Comparison of ENCODE assay signal across 11 mouse cellular contexts in the genomic region with DNA sequence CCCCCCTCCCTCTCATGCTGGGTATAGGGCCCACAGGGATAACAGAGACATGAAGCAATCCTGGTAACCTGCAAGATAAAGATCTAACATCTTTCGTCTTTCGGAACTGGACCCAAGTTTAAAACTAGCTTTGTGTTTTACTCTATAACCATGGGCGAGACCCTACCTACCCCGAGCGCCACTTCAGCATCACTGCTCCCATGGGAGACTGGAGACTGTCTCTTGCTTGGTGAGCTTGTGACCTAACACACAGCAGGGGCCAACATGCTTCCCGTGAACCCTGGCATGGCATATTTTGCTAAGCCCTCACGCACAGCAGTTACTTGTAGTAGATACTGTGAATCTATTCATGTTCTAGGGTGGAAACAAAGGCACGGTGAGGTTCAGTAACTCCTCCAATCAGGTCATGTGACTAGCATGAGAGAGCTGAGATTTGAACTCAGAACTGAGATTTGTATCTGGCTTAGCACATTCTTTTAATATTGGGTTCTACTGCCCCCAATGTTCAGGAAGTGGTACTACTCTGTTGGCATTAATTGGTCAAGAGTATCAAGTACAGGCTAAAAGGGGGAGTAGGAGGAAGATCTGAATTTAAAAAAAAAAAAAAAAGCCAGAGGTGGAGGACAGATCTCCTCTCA. TPM values are rescaled to one million over a fixed set of nuclear protein-coding genes. Genes with fewer than 3 reads are reported as not detected.
DNase-seq lines count a peak whose midpoint lies in the region; ATAC-seq and TF ChIP-seq lines count a peak whose summit lies in the region.
"Had no signal": no experiment of that assay in that cellular context is flagged by ENCODE, and none has a peak within 500 bp of the region (broad histone marks: within the 10 kb centered on the region; RNA-seq: fewer than 3 reads in every experiment).

No protein-coding gene starts in this region.

- no peaks in the 10 kb centered on the region for H3K79me2 ChIP-seq in heart, adult 2 months (replicated peaks; ENCODE audit: control insufficient read depth, insufficient read depth, low read length)

- DNase-seq in heart, adult 2 months = no peak
- DNase-seq in heart, postnatal 36 days = no peak
- no peak for DNase-seq in neural tube, embryonic 10.5 days (ENCODE audit: extremely low spot score, low spot score)
- no peak for DNase-seq in adrenal gland, adult 8-10 months
- no peak for DNase-seq in urinary bladder, adult 2 months (ENCODE audit: low spot score)
- DNase-seq: lung, postnatal 10 days; thymus, postnatal 36 days had no signal

- no peak for TF ChIP-seq POLR2A in heart, adult 2 months (IDR thresholded peaks at IDR 0.05; ENCODE audit: insufficient read depth, low read depth, low read length)

- TF ChIP-seq EP300 in heart, adult 2 months (IDR thresholded peaks at IDR 0.05; ENCODE audit: insufficient read depth, low read depth, low read length) = no peak

- WGBS in heart, adult 2 months = 91% methylated on average over 8 of the region's 8 CpGs
- 92% methylated on average over 8 of the region's 8 CpGs for WGBS in neural tube, embryonic 12.5 days
- 93% methylated on average over 8 of the region's 8 CpGs for WGBS in limb, embryonic 12.5 days

- H3K9ac ChIP-seq in heart, adult 2 months (ENCODE audit: low read depth, low read length) = no peak overlapping the region
- no peak overlapping the region for H3K9ac ChIP-seq in neural tube, embryonic 12.5 days
- peak overlapping the region; percentile 77; the same call in 1 of the 2 replicates for H3K9ac ChIP-seq in limb, embryonic 12.5 days (replicated peaks)

- intact Hi-C loops in heart, adult 2 months (cut with DNase I) = no loop called here
- intact Hi-C loops in heart, postnatal 36 days (cut with DNase I) = no loop called here

- no peak for ATAC-seq in neural tube, embryonic 12.5 days (ENCODE audit: low FRiP score, low read depth)
- no peak for ATAC-seq in limb, embryonic 12.5 days (ENCODE audit: insufficient number of reproducible peaks, insufficient read depth, low FRiP score, low TSS enrichment, low read depth)
- ATAC-seq in erythroblast, adult 5-6 weeks (replicated peaks; ENCODE audit: low FRiP score, poor library complexity, severe bottlenecking) = no peak

- peak overlapping the region; percentile 62 for H3K4me2 ChIP-seq in neural tube, embryonic 12.5 days (replicated peaks)
- peak overlapping the region; percentile 84 for H3K4me2 ChIP-seq in limb, embryonic 12.5 days

- no peaks in the 10 kb centered on the region for H3K36me3 ChIP-seq in heart, adult 2 months (ENCODE audit: control insufficient read depth, insufficient read depth, low read length)
- no peaks in the 10 kb centered on the region for H3K36me3 ChIP-seq in neural tube, embryonic 12.5 days
- 0 out of 2 replicates have a peak, but pooled peaks cover under 1% of the 10 kb centered on the region for H3K36me3 ChIP-seq in limb, embryonic 12.5 days
- H3K36me3 ChIP-seq: heart, embryonic 10.5 days had no signal

- no peak overlapping the region for H3K27ac ChIP-seq in heart, adult 2 months
- H3K27ac ChIP-seq in neural tube, embryonic 12.5 days = no peak overlapping the region
- H3K27ac ChIP-seq in limb, embryonic 12.5 days = no peak overlapping the region

- H3K4me1 ChIP-seq in heart, adult 2 months (ENCODE audit: control insufficient read depth, insufficient read depth, low read length) = peaks cover 1% of the 10 kb centered on the region; the same call in 1 of the 2 replicates
- H3K4me1 ChIP-seq in neural tube, embryonic 12.5 days = peaks cover 17% of the 10 kb centered on the region
- H3K4me1 ChIP-seq in limb, embryonic 12.5 days (replicated peaks) = peaks cover 44% of the 10 kb centered on the region

- no peak overlapping the region for H3K4me3 ChIP-seq in heart, adult 2 months
- no peak overlapping the region for H3K4me3 ChIP-seq in neural tube, embryonic 12.5 days
- H3K4me3 ChIP-seq in limb, embryonic 12.5 days (replicated peaks) = peak overlapping the region; percentile 68

- TF ChIP-seq CTCF in heart, adult 2 months (IDR thresholded peaks at IDR 0.05) = peak; percentile 34

- no peaks in the 10 kb centered on the region for H3K9me3 ChIP-seq in neural tube, embryonic 12.5 days
- H3K9me3 ChIP-seq in limb, embryonic 12.5 days = no peaks in the 10 kb centered on the region
- H3K9me3 ChIP-seq: heart, embryonic 10.5 days had no signal

- H3K27me3 ChIP-seq in heart, adult 2 months (ENCODE audit: control insufficient read depth, insufficient read depth, low read length) = no peaks in the 10 kb centered on the region; the same call in 1 of the 2 replicates
- peaks cover 3% of the 10 kb centered on the region for H3K27me3 ChIP-seq in neural tube, embryonic 12.5 days (replicated peaks)
- H3K27me3 ChIP-seq in limb, embryonic 12.5 days = no peaks in the 10 kb centered on the region; the same call in 1 of the 2 replicates

RNA-seq across cellular contexts. Expression of a gene that starts 1.9 kb away (rescaled TPM):
- 1 to 10 TPM; 1.2 to 1.3 TPM for total RNA-seq in heart, adult 2 months (2021)
- polyA plus RNA-seq in heart, adult 2 months (2012; rRNA removed) = 0.23 and 0.31 TPM in 2 replicates
- 1 to 10 TPM; 1.2 to 1.4 TPM for total RNA-seq in heart, postnatal 36 days (2021)
- 4.2 and 4.8 TPM in 2 replicates for polyA plus RNA-seq in neural tube, embryonic 12.5 days (2016; fragmentation: Nextera tagmentation; extraction: Ambion mirVana)
- 6.4 and 6.9 TPM in 2 replicates for polyA plus RNA-seq in limb, embryonic 12.5 days (2016; fragmentation: Nextera tagmentation; extraction: Ambion mirVana)
- total RNA-seq in erythroblast, adult 5-6 weeks (2015; ENCODE audit: low replicate concordance) = 0.77 TPM in 1 of 2 replicates, not detected in the other
- total RNA-seq in erythroblast, adult 5-6 weeks (2017; ENCODE audit: low replicate concordance) = not detected in 2 replicates
- total RNA-seq in adrenal gland, adult 8-10 months (2022) = 10 to 100 TPM in 3 of 4 experiments, 1 to 10 TPM in 1; 9.1 to 14.4 (median 13.9) TPM
- 0.33 and 0.44 TPM in 2 replicates for polyA plus RNA-seq in urinary bladder, adult 2 months (2012; rRNA removed)

RNA-seq across cellular contexts. Expression of a gene that starts 18.8 kb away (rescaled TPM):
- total RNA-seq in heart, adult 2 months (2021) = 10 to 100 TPM; 14.2 to 16.9 TPM
- 5.1 and 8.3 TPM in 2 replicates for polyA plus RNA-seq in heart, adult 2 months (2012; rRNA removed)
- total RNA-seq in heart, postnatal 36 days (2021) = 1 to 10 TPM; 6.3 to 7.6 TPM
- 0.18 and 0.27 TPM in 2 replicates for polyA plus RNA-seq in neural tube, embryonic 12.5 days (2016; fragmentation: Nextera tagmentation; extraction: Ambion mirVana)
- 0.28 and 0.49 TPM in 2 replicates for polyA plus RNA-seq in limb, embryonic 12.5 days (2016; fragmentation: Nextera tagmentation; extraction: Ambion mirVana)
- total RNA-seq in erythroblast, adult 5-6 weeks (2015; ENCODE audit: low replicate concordance) = not detected in 2 replicates
- total RNA-seq in erythroblast, adult 5-6 weeks (2017; ENCODE audit: low replicate concordance) = not detected in 2 replicates
- total RNA-seq in adrenal gland, adult 8-10 months (2022) = 1 to 10 TPM; 1.2 to 1.7 (median 1.5) TPM
- polyA plus RNA-seq in urinary bladder, adult 2 months (2012; rRNA removed) = 0.98 and 1.3 TPM in 2 replicates

RNA-seq across cellular contexts. Expression of a gene that starts 40.5 kb away (rescaled TPM):
- total RNA-seq in heart, adult 2 months (2021) = under 1 TPM; 0.20 to 0.29 TPM
- polyA plus RNA-seq in heart, adult 2 months (2012; rRNA removed) = 0.14 and 0.18 TPM in 2 replicates
- total RNA-seq in heart, postnatal 36 days (2021) = under 1 TPM; 0.19 to 0.24 TPM
- polyA plus RNA-seq in neural tube, embryonic 12.5 days (2016; fragmentation: Nextera tagmentation; extraction: Ambion mirVana) = 0.10 and 0.49 TPM in 2 replicates
- polyA plus RNA-seq in limb, embryonic 12.5 days (2016; fragmentation: Nextera tagmentation; extraction: Ambion mirVana) = 0.99 and 1.00 TPM in 2 replicates
- 2.7 and 3.1 TPM in 2 replicates for total RNA-seq in erythroblast, adult 5-6 weeks (2015; ENCODE audit: low replicate concordance)
- 1.2 and 3.6 TPM in 2 replicates for total RNA-seq in erythroblast, adult 5-6 weeks (2017; ENCODE audit: low replicate concordance)
- 1 to 10 TPM; 2.2 to 3.9 (median 2.9) TPM for total RNA-seq in adrenal gland, adult 8-10 months (2022)
- polyA plus RNA-seq in urinary bladder, adult 2 months (2012; rRNA removed) = 1.4 and 1.5 TPM in 2 replicates

Comparison
In these comparisons a context has a peak if more than half of its experiments do, and no peak if none do; other contexts are left out.
1. RNA of a gene that starts 1.9 kb away (total RNA-seq): 9.1 to 14.4 TPM in adrenal gland, adult 8-10 months; 1.2 to 1.4 TPM in heart, postnatal 36 days, 1.2 to 1.3 TPM in heart, adult 2 months and 0.77 TPM in erythroblast, adult 5-6 weeks; every median in the first group is over 4 times any median in the second.